Mouse (Mus musculus): ENCODE measurements at regions not wholly inside any gene's neighbourhood (a gene's known extent, or its start where the extent isn't known, plus 50 kb on each side); places are given as distances from the start of the nearest gene placed in this dataset.

GRCm38 (mm10) chr8:103235614-103236013 is 450.2 kb upstream of the Cdh11 start:
- H3K9me3 ChIP-seq (ENCODE audit: control insufficient read depth, low read length) = no peaks in the 10 kb centered on the region
- H3K27me3 ChIP-seq (ENCODE audit: control insufficient read depth, insufficient read depth, low read length) = no peaks in the 10 kb centered on the region
- DNase-seq (ENCODE audit: low spot score) (no peak), ATAC-seq (ENCODE audit: low FRiP score) (no peak)
- H3K4me2 ChIP-seq (replicated peaks) = no peak overlapping the region
- no peak overlapping the region for H3K9ac ChIP-seq
- H3K27ac ChIP-seq = no peak overlapping the region
- no peak overlapping the region for H3K4me3 ChIP-seq (replicated peaks; ENCODE audit: low read length)
- H3K36me3 ChIP-seq (replicated peaks; ENCODE audit: control insufficient read depth, insufficient read depth) = no peaks in the 10 kb centered on the region
- 72% methylated on average over 1 of the region's 1 CpGs for WGBS
- H3K4me1 ChIP-seq (replicated peaks; ENCODE audit: control insufficient read depth, insufficient read depth, low read length) = no peaks in the 10 kb centered on the region

- H3K4me3 ChIP-seq (replicated peaks; ENCODE audit: low read length) = no peak overlapping the region
- no peaks in the 10 kb centered on the region for H3K27me3 ChIP-seq (ENCODE audit: control insufficient read depth, insufficient read depth, low read length)
- H3K4me2 ChIP-seq (replicated peaks) = no peak overlapping the region
- no peak for DNase-seq (ENCODE audit: low spot score)
- no peaks in the 10 kb centered on the region for H3K36me3 ChIP-seq (replicated peaks; ENCODE audit: control insufficient read depth, insufficient read depth)
- H3K9me3 ChIP-seq (ENCODE audit: control insufficient read depth, low read length) = no peaks in the 10 kb centered on the region
- ATAC-seq (ENCODE audit: low FRiP score) = no peak
- H3K27ac ChIP-seq = no peak overlapping the region
- no peak overlapping the region for H3K9ac ChIP-seq
- H3K4me1 ChIP-seq (replicated peaks; ENCODE audit: control insufficient read depth, insufficient read depth, low read length) = no peaks in the 10 kb centered on the region
Measured at GRCm38 (mm10) chr8:103238456-103238970, 453.1 kb upstream of the Cdh11 start.

DNA sequence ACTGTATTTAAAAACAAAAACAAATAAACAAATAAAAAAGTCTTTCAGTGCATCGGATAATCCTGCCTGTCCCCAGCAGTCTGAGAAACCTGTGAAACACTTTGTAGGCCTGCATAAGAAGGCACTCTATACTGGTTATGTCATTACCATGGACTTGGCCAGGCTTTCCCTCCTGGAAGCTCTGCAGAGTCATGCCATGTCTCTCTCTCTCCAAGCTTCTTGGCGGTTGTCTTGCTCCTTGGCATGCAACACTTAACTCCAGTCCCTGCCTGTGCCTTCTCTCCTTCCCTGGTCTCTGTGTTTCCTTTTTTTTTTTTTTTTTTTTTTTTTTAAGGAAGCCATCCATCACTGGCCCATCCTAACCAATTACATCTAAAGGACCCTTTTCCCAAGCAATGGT is 458.7 kb upstream of the Cdh11 start:
- Histone ChIP-seq H3K36me3 (replicated peaks; ENCODE audit: control insufficient read depth, insufficient read depth) (no peaks in the 10 kb centered on the region), H3K27me3 (ENCODE audit: control insufficient read depth, insufficient read depth, low read length) (no peaks in the 10 kb centered on the region), H3K9me3 (ENCODE audit: control insufficient read depth, low read length) (no peaks in the 10 kb centered on the region), H3K4me2 (replicated peaks) (no peak overlapping the region), H3K4me1 (replicated peaks; ENCODE audit: control insufficient read depth, insufficient read depth, low read length) (no peaks in the 10 kb centered on the region), H3K4me3 (replicated peaks; ENCODE audit: low read length) (no peak overlapping the region), H3K27ac (no peak overlapping the region), H3K9ac (no peak overlapping the region)
- WGBS = 75% methylated on average over 2 of the region's 2 CpGs
- no peak for ATAC-seq (ENCODE audit: low FRiP score)
- DNase-seq (ENCODE audit: low spot score) = no peak

- no peak for ATAC-seq (ENCODE audit: low FRiP score)
- Histone ChIP-seq H3K4me1 (replicated peaks; ENCODE audit: control insufficient read depth, insufficient read depth, low read length) (no peaks in the 10 kb centered on the region), H3K4me2 (replicated peaks) (no peak overlapping the region), H3K27me3 (ENCODE audit: control insufficient read depth, insufficient read depth, low read length) (no peaks in the 10 kb centered on the region), H3K4me3 (replicated peaks; ENCODE audit: low read length) (no peak overlapping the region), H3K9ac (no peak overlapping the region), H3K27ac (no peak overlapping the region), H3K36me3 (replicated peaks; ENCODE audit: control insufficient read depth, insufficient read depth) (no peaks in the 10 kb centered on the region), H3K9me3 (ENCODE audit: control insufficient read depth, low read length) (no peaks in the 10 kb centered on the region)
- WGBS = 86% methylated on average over 6 of the region's 6 CpGs
- no peak for DNase-seq (ENCODE audit: low spot score)
Measured at GRCm38 (mm10) chr8:103244658-103245057, 459.2 kb upstream of the Cdh11 start.

- ATAC-seq (ENCODE audit: low FRiP score) (no peak), DNase-seq (ENCODE audit: low spot score) (no peak)
- Histone ChIP-seq H3K36me3 (replicated peaks; ENCODE audit: control insufficient read depth, insufficient read depth) (no peaks in the 10 kb centered on the region), H3K9me3 (ENCODE audit: control insufficient read depth, low read length) (no peaks in the 10 kb centered on the region), H3K4me1 (replicated peaks; ENCODE audit: control insufficient read depth, insufficient read depth, low read length) (no peaks in the 10 kb centered on the region), H3K27me3 (ENCODE audit: control insufficient read depth, insufficient read depth, low read length) (no peaks in the 10 kb centered on the region), H3K9ac (no peak overlapping the region), H3K27ac (no peak overlapping the region), H3K4me3 (replicated peaks; ENCODE audit: low read length) (no peak overlapping the region), H3K4me2 (replicated peaks) (no peak overlapping the region)
- WGBS = 25% methylated on average over 9 of the region's 9 CpGs
Measured at GRCm38 (mm10) chr8:103245864-103246263, 460.4 kb upstream of the Cdh11 start.

DNA sequence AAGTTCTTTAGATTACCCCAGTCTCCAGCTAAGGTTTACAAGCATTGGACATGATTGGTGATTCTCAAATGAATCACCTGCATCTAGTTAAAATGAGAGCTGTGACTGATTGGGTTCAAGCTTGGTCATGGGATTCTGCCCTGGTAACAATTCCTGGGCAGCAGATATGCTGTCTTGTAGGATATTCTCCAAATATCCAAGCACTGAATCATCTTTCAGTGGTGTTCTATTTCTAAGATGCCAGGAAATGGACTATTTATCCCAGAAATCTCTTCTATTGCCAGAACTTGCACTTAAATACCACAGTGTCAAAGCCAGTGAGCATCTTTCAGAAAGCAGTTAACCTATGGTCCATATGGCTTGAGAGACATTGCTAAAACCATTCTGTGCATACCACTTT is 475.8 kb upstream of the Cdh11 start:
- Histone ChIP-seq H3K36me3 (replicated peaks; ENCODE audit: control insufficient read depth, insufficient read depth) (no peaks in the 10 kb centered on the region), H3K4me1 (replicated peaks; ENCODE audit: control insufficient read depth, insufficient read depth, low read length) (no peaks in the 10 kb centered on the region), H3K27me3 (ENCODE audit: control insufficient read depth, insufficient read depth, low read length) (no peaks in the 10 kb centered on the region), H3K4me3 (replicated peaks; ENCODE audit: low read length) (no peak overlapping the region), H3K4me2 (replicated peaks) (no peak overlapping the region), H3K27ac (no peak overlapping the region), H3K9ac (no peak overlapping the region), H3K9me3 (ENCODE audit: control insufficient read depth, low read length) (no peaks in the 10 kb centered on the region)
- DNase-seq (ENCODE audit: low spot score) = no peak
- no peak for ATAC-seq (ENCODE audit: low FRiP score)

DNA sequence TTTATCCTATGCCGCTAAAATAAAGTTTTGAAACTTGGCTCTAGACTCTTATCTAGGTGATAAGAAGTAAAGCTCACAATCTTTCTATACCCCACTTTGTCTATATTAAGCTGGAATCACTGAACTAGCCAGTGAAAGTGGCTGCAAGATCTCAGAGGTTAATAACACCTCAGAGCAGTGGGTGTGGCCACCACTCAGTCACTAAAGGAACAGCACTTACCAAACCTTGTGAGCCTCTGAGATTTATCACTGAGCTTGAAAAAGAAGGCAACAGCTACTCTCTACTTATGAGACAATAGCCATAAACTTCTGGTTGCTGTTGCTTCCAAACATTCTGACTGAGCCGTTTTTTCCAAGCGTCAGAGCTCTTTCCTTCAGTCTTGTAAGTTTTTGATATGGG is 484.6 kb upstream of the Cdh11 start:
- Histone ChIP-seq H3K4me1 (replicated peaks; ENCODE audit: control insufficient read depth, insufficient read depth, low read length) (0 out of 2 replicates have a peak, but pooled peaks cover 4% of the 10 kb centered on the region), H3K27ac (no peak overlapping the region), H3K36me3 (replicated peaks; ENCODE audit: control insufficient read depth, insufficient read depth) (no peaks in the 10 kb centered on the region), H3K27me3 (ENCODE audit: control insufficient read depth, insufficient read depth, low read length) (0 out of 2 replicates have a peak, but pooled peaks cover 3% of the 10 kb centered on the region), H3K4me2 (replicated peaks) (no peak overlapping the region), H3K4me3 (replicated peaks; ENCODE audit: low read length) (no peak overlapping the region), H3K9ac (no peak overlapping the region), H3K9me3 (ENCODE audit: control insufficient read depth, low read length) (no peaks in the 10 kb centered on the region)
- DNase-seq (ENCODE audit: low spot score) (no peak), ATAC-seq (ENCODE audit: low FRiP score) (no peak)
- 88% methylated on average over 3 of the region's 3 CpGs for WGBS

- no peak overlapping the region for H3K9ac ChIP-seq
- 38% methylated on average over 9 of the region's 9 CpGs for WGBS
- H3K36me3 ChIP-seq (replicated peaks; ENCODE audit: control insufficient read depth, insufficient read depth) = no peaks in the 10 kb centered on the region
- H3K27me3 ChIP-seq (ENCODE audit: control insufficient read depth, insufficient read depth, low read length) = 0 out of 2 replicates have a peak, but pooled peaks cover 3% of the 10 kb centered on the region
- DNase-seq (ENCODE audit: low spot score) (no peak), ATAC-seq (ENCODE audit: low FRiP score) (no peak)
- 0 out of 2 replicates have a peak, but pooled peaks cover 4% of the 10 kb centered on the region for H3K4me1 ChIP-seq (replicated peaks; ENCODE audit: control insufficient read depth, insufficient read depth, low read length)
- peak overlapping the region; percentile 38; the same call in 1 of the 2 replicates for H3K27ac ChIP-seq
- H3K4me3 ChIP-seq (replicated peaks; ENCODE audit: low read length) = no peak overlapping the region
- H3K4me2 ChIP-seq (replicated peaks) = no peak overlapping the region
- no peaks in the 10 kb centered on the region for H3K9me3 ChIP-seq (ENCODE audit: control insufficient read depth, low read length)
Measured at GRCm38 (mm10) chr8:103270815-103271553, 485.5 kb upstream of the Cdh11 start.

DNA sequence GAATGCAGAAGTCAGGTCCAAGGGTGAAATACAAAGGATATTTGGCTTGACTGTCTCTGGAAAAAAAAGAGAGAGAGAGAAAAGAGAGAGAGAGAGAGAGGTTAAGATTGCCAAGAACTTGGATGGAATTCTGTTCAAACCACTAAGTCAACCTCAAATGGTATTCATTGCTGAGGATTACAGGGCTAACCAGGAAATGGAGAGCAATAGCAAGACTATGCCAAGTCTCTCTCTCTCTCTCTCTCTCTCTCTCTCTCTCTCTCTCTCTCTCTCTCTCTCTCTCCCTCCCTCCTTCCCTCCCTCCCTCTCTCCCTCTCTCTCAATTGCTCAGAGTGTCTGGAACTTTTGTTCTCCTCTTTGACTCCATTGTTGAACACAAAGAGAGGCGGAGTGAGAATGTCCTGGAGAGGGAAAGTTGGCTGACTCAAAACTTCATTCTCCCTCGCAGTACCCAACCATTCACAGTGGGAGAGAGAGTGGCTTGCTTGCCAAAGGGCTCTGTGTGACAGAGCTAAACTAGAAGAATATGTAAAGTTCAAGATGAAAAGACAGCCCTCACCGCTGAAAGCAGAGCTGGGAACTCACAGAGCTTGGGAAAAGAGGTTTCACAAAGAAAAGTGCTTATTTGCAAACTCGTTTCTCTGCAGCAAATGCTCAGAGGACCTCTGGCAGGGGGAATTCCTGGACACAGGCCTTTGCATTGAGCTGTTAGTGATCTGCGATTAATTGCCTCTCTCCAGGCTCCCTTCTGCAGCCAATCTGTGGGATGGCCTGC is 487.1 kb upstream of the Cdh11 start:
- H3K27me3 ChIP-seq (ENCODE audit: control insufficient read depth, insufficient read depth, low read length) = 0 out of 2 replicates have a peak, but pooled peaks cover 3% of the 10 kb centered on the region
- no peaks in the 10 kb centered on the region for H3K36me3 ChIP-seq (replicated peaks; ENCODE audit: control insufficient read depth, insufficient read depth)
- no peak overlapping the region for H3K4me3 ChIP-seq (replicated peaks; ENCODE audit: low read length)
- H3K27ac ChIP-seq = peak overlapping the region; percentile 38
- ATAC-seq (ENCODE audit: low FRiP score) (peak; percentile 90), DNase-seq (ENCODE audit: low spot score) (peak; percentile 53)
- no peaks in the 10 kb centered on the region for H3K9me3 ChIP-seq (ENCODE audit: control insufficient read depth, low read length)
- no peak overlapping the region for H3K4me2 ChIP-seq (replicated peaks)
- WGBS = 8% methylated on average over 5 of the region's 5 CpGs
- 0 out of 2 replicates have a peak, but pooled peaks cover 4% of the 10 kb centered on the region for H3K4me1 ChIP-seq (replicated peaks; ENCODE audit: control insufficient read depth, insufficient read depth, low read length)
- H3K9ac ChIP-seq = no peak overlapping the region

Measured in hindbrain, embryonic 14.5 days (tissue).